Mouse (Mus musculus): ENCODE measurements around the gene Cga. TPM values are rescaled to one million over a fixed set of nuclear protein-coding genes. Genes with fewer than 3 reads are reported as not detected.

The Cga gene
- total and polyA plus RNA-seq, 3 experiments, result not detected

DNA sequence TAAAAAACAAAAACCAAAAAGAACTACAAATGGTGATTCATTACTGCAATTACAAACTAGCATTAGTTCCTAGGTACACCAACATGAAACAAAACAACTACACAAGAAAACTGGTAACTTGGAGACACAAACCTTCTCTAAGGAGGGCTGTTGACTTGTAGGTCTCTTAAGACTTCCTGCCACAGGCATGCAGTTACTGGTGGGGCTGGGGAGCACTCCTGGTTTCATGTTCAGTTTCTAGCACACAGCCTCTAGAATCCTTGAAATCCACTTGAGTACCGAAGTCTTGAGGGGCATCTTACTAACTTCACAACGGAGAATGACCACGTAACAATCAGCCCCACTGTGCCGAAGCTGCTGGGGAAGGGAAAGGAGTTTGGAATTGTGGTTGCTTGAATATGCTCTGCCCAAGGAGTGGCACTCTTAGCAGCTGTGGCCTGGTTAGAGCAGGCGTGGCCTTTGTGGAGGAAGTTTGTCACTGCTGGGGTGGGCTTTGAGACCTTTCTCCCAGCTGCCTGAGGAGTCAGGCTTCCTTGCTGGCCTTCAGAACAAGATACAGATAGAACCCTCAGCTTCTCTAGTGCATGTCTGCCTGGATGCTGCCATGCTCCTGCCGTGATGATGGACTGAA lies 45.8 kb upstream of the Cga start:
- Histone ChIP-seq H3K36me3 (replicated peaks in 1 of 2; ENCODE audit: control insufficient read depth in 1 of 2, insufficient read depth in 1 of 2, low read length in 1 of 2) (peaks cover 5 to 38% of the 10 kb centered on the region in 2 experiments), H3K4me3 (replicated peaks in 1 of 3; ENCODE audit: low read depth in 2 of 3, low read length in 2 of 3, poor library complexity in 1 of 3) (no peak overlapping the region), H3K4me2 (ENCODE audit: insufficient read depth, low read depth, poor library complexity, severe bottlenecking) (no peak overlapping the region), H3K9ac (ENCODE audit: insufficient read depth, low read depth) (no peak overlapping the region), H3K27me3 (replicated peaks) (no peaks in the 10 kb centered on the region), H3K4me1 (ENCODE audit: control insufficient read depth in 1 of 2, insufficient read depth in 2 of 2) (peaks cover 3 to 26% of the 10 kb centered on the region in 2 experiments; a peak in 3 of 4 replicates), H3K79me2 (replicated peaks; ENCODE audit: control insufficient read depth, extremely low read depth, insufficient read depth, poor library complexity, severe bottlenecking) (peaks cover 19% of the 10 kb centered on the region), H3K27ac (ENCODE audit: insufficient read depth, low read depth) (no peak overlapping the region), H3K9me3 (replicated peaks; ENCODE audit: low read length) (no peaks in the 10 kb centered on the region)
- in situ Hi-C loops (cut with MboI; ENCODE audit: low pct_ligation_motif_present, low pct_unique_long_range_greater_than_20kb, low sequenced_read_pairs) (no loop called here), dilution Hi-C loops (cut with MboI; ENCODE audit: extremely low pct_ligation_motif_present, extremely low pct_unique_long_range_greater_than_20kb, low sequenced_read_pairs) (no loop called here)
- no peak for DNase-seq (ENCODE audit: extremely low read depth)
- TF ChIP-seq GABPA (IDR thresholded peaks at IDR 0.05; ENCODE audit: insufficient replicate concordance, low read depth, low read length) (no peak), NELFE (IDR thresholded peaks at IDR 0.05; ENCODE audit: low read depth, low read length) (no peak), HCFC1 (IDR thresholded peaks at IDR 0.05; ENCODE audit: low read depth, low read length) (no peak), USF1 (IDR thresholded peaks at IDR 0.05; ENCODE audit: low read depth, low read length) (no peak), MAZ (IDR thresholded peaks at IDR 0.05; ENCODE audit: low read depth, low read length) (no peak), PAX5 (IDR thresholded peaks at IDR 0.05; ENCODE audit: low read length) (no peak), ZC3H11A (IDR thresholded peaks at IDR 0.05; ENCODE audit: low read depth, low read length) (no peak), EP300 (IDR thresholded peaks at IDR 0.05; ENCODE audit: low read length) (no peak), MXI1 (IDR thresholded peaks at IDR 0.05; ENCODE audit: low read depth, low read length) (no peak), CTCF (conservative IDR thresholded peaks at IDR 0.05 in 1 of 2, IDR thresholded peaks at IDR 0.05 in 1 of 2; ENCODE audit: low read depth in 2 of 2, low read length in 2 of 2) (no peak), CHD2 (IDR thresholded peaks at IDR 0.05; ENCODE audit: low read length) (no peak), BHLHE40 (IDR thresholded peaks at IDR 0.05; ENCODE audit: low read depth, low read length) (no peak), SIN3A (IDR thresholded peaks at IDR 0.05; ENCODE audit: low read length) (no peak), TBP (conservative IDR thresholded peaks at IDR 0.05; ENCODE audit: low read depth, low read length) (no peak), NRF1 (IDR thresholded peaks at IDR 0.05; ENCODE audit: low read depth, low read length) (no peak), RCOR1 (conservative IDR thresholded peaks at IDR 0.05; ENCODE audit: low read depth, low read length) (no peak), MYC (IDR thresholded peaks at IDR 0.05; ENCODE audit: low read depth, low read length) (no peak), ZMIZ1 (IDR thresholded peaks at IDR 0.05; ENCODE audit: low read depth, low read length) (no peak), TCF12 (IDR thresholded peaks at IDR 0.05; ENCODE audit: low read depth, low read length) (no peak), USF2 (conservative IDR thresholded peaks at IDR 0.05; ENCODE audit: low read depth, low read length) (no peak)

DNA sequence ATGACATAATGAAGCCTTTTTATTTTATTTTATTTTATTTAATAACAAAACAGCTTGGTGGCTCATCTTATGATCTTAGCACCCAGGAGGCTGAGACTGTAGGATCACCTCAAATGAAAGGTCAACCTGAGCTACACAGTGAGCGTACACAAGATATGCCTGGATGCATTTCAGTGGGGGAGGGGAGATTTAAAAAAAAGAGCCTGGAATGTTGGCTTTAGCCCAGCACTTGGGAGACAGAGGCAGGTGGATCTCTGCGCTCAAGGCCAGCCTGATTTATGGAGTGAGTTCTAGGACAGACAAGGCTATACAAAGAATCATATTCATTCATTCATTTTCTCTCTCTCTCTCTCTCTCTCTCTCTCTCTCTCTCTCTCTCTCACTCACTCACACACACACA lies 43.4 kb upstream of the Cga start:
- Histone ChIP-seq H3K27me3 (replicated peaks) (no peaks in the 10 kb centered on the region), H3K36me3 (replicated peaks in 1 of 2; ENCODE audit: control insufficient read depth in 1 of 2, insufficient read depth in 1 of 2, low read length in 1 of 2) (peaks cover 10 to 40% of the 10 kb centered on the region in 2 experiments), H3K27ac (ENCODE audit: insufficient read depth, low read depth) (no peak overlapping the region), H3K4me2 (ENCODE audit: insufficient read depth, low read depth, poor library complexity, severe bottlenecking) (no peak overlapping the region), H3K4me1 (ENCODE audit: control insufficient read depth in 1 of 2, insufficient read depth in 2 of 2) (peaks cover 0 to 11% of the 10 kb centered on the region in 2 experiments; a peak in 2 of 4 replicates), H3K4me3 (replicated peaks in 1 of 3; ENCODE audit: low read depth in 2 of 3, low read length in 2 of 3, poor library complexity in 1 of 3) (no peak overlapping the region), H3K79me2 (replicated peaks; ENCODE audit: control insufficient read depth, extremely low read depth, insufficient read depth, poor library complexity, severe bottlenecking) (peaks cover 18% of the 10 kb centered on the region), H3K9me3 (replicated peaks; ENCODE audit: low read length) (peaks cover 6% of the 10 kb centered on the region), H3K9ac (ENCODE audit: insufficient read depth, low read depth) (no peak overlapping the region)
- in situ Hi-C loops (cut with MboI; ENCODE audit: low pct_ligation_motif_present, low pct_unique_long_range_greater_than_20kb, low sequenced_read_pairs) (no loop called here), dilution Hi-C loops (cut with MboI; ENCODE audit: extremely low pct_ligation_motif_present, extremely low pct_unique_long_range_greater_than_20kb, low sequenced_read_pairs) (no loop called here)
- no peak for TF ChIP-seq ZKSCAN1 (IDR thresholded peaks at IDR 0.05; ENCODE audit: borderline replicate concordance, low read depth, low read length)
- no peak for TF ChIP-seq NELFE (IDR thresholded peaks at IDR 0.05; ENCODE audit: low read depth, low read length)
- no peak for TF ChIP-seq BHLHE40 (IDR thresholded peaks at IDR 0.05; ENCODE audit: low read depth, low read length)
- no peak for TF ChIP-seq JUN (IDR thresholded peaks at IDR 0.05; ENCODE audit: insufficient read depth, low read depth, low read length)
- no peak for TF ChIP-seq ELF1 (IDR thresholded peaks at IDR 0.05; ENCODE audit: low read depth, low read length)
- TF ChIP-seq USF2 (conservative IDR thresholded peaks at IDR 0.05; ENCODE audit: low read depth, low read length), result no peak
- TF ChIP-seq SMC3 (IDR thresholded peaks at IDR 0.05; ENCODE audit: low read depth, low read length), result no peak
- TF ChIP-seq NRF1 (IDR thresholded peaks at IDR 0.05; ENCODE audit: low read depth, low read length), result no peak
- no peak for DNase-seq (ENCODE audit: extremely low read depth)
